Mouse (Mus musculus): ENCODE results near the gene 1700067K01Rik.

DNA sequence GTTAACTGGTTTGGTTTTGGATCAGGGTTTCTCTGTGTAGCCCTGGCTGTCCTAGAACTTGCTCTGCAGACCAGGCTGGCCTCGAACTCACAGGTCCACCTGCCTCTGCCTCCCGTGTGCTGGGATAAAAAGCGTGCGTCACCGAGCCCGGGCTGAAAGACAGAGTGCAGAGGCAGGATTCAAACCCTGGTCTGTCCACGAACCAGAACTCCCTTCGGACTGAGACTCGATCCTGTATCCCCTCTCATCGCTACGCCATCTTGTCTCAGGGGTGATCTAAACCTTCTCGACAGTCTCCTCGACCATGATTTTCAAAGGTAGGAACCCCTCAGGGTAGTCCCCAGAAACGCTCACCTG lies 46.6 kb upstream of the 1700067K01Rik start:
- TF ChIP-seq MYOD1 (IDR thresholded peaks at IDR 0.05; ENCODE audit: control insufficient read depth, insufficient read length, low read depth) (no peak), CTCF (IDR thresholded peaks at IDR 0.05; ENCODE audit: control insufficient read depth, insufficient read depth, insufficient read length) (no peak), USF1 (IDR thresholded peaks at IDR 0.05; ENCODE audit: low read depth) (no peak)
